Mouse (Mus musculus) hindbrain, postnatal 0 days (tissue): ENCODE measurements at regions not wholly inside any gene's neighbourhood (a gene's known extent, or its start where the extent isn't known, plus 50 kb on each side); places are given as distances from the start of the nearest gene placed in this dataset.

ENCODE experiments used
- ATAC-seq: fragments of 200-750 bp; cut with Nextera tagmentation; 2 replicates; pipeline ENCODE4 v1.8.0; 2017; ENCODE audit warnings: mild to moderate bottlenecking, moderate TSS enrichment, moderate library complexity
- DNase-seq: peaks from one replicate; pipeline ENCODE4 v3.0.0-alpha.2; 2015; ENCODE audit warnings: low spot score
- H3K27ac ChIP-seq: fragments of 300-500 bp; sonication (generic); 2 replicates; pipeline ENCODE4 v1.5.1; 2014; ENCODE audit warnings: mild to moderate bottlenecking
- H3K27me3 ChIP-seq: fragments of 300-500 bp; sonication (generic); 2 replicates; pipeline ENCODE4 v1.6.1; 2014; ENCODE audit warnings: low read length, mixed read lengths; ENCODE audit not compliant: insufficient read depth
- H3K36me3 ChIP-seq: fragments of 300-500 bp; sonication (generic); 2 replicates; pipeline ENCODE4 v1.6.1; 2014; ENCODE audit warnings: low read length, mixed read lengths; ENCODE audit not compliant: insufficient read depth
- H3K4me1 ChIP-seq: fragments of 300-500 bp; sonication (generic); 2 replicates; pipeline ENCODE4 v1.6.1; 2014; ENCODE audit warnings: antibody characterized with exemption, low read length, mixed read lengths; ENCODE audit not compliant: insufficient read depth
- H3K4me2 ChIP-seq: fragments of 300-500 bp; sonication (generic); 2 replicates; pipeline ENCODE4 v1.6.1; 2014; ENCODE audit warnings: low read depth, mild to moderate bottlenecking, low read length, moderate library complexity, mixed read lengths
- H3K4me3 ChIP-seq: fragments of 300-500 bp; sonication (generic); 2 replicates; pipeline ENCODE4 v1.5.1; 2014; ENCODE audit warnings: low read length
- H3K9ac ChIP-seq: fragments of 300-500 bp; sonication (generic); replicated peaks from 2 replicates; pipeline ENCODE4 v1.6.1; 2014; ENCODE audit warnings: mild to moderate bottlenecking, low read length, moderate library complexity, mixed read lengths
- H3K9me3 ChIP-seq: fragments of 300-500 bp; sonication (generic); 2 replicates; pipeline ENCODE4 v1.6.1; 2016; ENCODE audit warnings: low read length, mixed read lengths
- CTCF ChIP-seq: IDR thresholded peaks from 2 replicates; pipeline ENCODE4 v1.5.1; 2016; ENCODE audit warnings: antibody characterized with exemption, control low read depth, low read depth
- WGBS: fragments of 180-500 bp; shearing (Covaris S2); extraction: QIAGEN DNeasy Blood & Tissue Kit; methylation state at CpG from one replicate; pipeline ENCODE4 v1.1.7; 2014; 5-methylcytosine and 5-hydroxymethylcytosine counted together

GRCm38 (mm10) chr5:141076158-141076557 is 75.8 kb upstream of the Card11 start:
- WGBS: 67% methylated on average over 7 of the region's 7 CpGs
- Histone ChIP-seq H3K9ac (no peak overlapping the region), H3K4me2 (no peak overlapping the region), H3K4me3 (no peak overlapping the region), H3K36me3 (no peaks in the 10 kb centered on the region), H3K27me3 (no peaks in the 10 kb centered on the region), H3K9me3 (no peaks in the 10 kb centered on the region), H3K27ac (no peak overlapping the region), H3K4me1 (no peaks in the 10 kb centered on the region)
- ATAC-seq (no peak), DNase-seq (no peak)
- no peak for TF ChIP-seq CTCF

DNA sequence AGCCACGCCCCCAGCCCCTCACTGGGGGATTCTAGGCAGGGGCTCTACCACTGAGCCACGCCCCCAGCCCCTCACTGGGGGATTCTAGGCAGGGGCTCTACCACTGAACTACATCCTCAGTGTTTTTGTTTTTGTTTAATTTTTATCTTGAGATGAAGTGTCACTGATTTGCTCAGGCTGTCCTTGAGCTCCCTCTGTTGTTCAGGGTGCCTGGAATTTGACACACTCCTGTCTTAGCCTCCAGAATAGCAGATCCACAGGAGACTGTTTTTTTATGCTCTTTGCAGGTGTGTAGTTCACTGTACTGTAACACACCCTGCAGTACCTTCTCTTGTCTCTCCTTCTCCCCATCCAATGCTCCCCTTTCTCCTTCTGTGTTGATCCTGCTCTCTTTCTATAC is 76.6 kb upstream of the Card11 start:
- no peak for ATAC-seq
- WGBS: 97% methylated on average over 2 of the region's 2 CpGs
- peak; percentile 10; the same call in 1 of the 2 replicates for TF ChIP-seq CTCF

DNA sequence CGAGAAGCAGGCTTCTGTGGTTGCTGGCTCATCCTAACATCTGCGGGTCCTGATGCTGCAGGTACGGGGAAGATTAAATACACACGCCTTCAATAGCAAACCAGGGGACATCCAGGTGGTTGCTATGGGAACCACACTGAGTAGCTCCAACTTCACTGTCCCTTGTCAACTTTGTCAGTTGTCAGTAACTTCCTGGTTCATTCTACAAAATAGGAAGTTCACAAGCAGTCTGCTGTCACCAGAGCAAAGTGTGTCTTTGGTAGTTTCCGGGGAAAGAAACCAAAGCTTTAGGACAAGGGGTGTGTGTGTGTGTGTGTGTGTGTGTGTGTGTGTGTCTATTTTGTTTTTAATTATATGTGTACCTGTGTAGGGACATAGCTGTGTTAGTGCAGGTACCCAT is 80.5 kb upstream of the Card11 start:
- ATAC-seq (no peak), DNase-seq (no peak)
- 72% methylated on average over 5 of the region's 5 CpGs for WGBS
- no peak overlapping the region for H3K9ac ChIP-seq
- no peak overlapping the region for H3K4me3 ChIP-seq
- no peak for TF ChIP-seq CTCF
- no peak overlapping the region for H3K27ac ChIP-seq
- H3K9me3 ChIP-seq: no peaks in the 10 kb centered on the region
- no peak overlapping the region for H3K4me2 ChIP-seq
- H3K36me3 ChIP-seq: no peaks in the 10 kb centered on the region
- H3K27me3 ChIP-seq: no peaks in the 10 kb centered on the region
- no peaks in the 10 kb centered on the region for H3K4me1 ChIP-seq

More for the DNA sequence above, 76.6 kb upstream of the Card11 start:
- H3K9ac ChIP-seq: no peak overlapping the region
- no peaks in the 10 kb centered on the region for H3K4me1 ChIP-seq
- H3K27ac ChIP-seq: no peak overlapping the region
- no peak for DNase-seq
- no peaks in the 10 kb centered on the region for H3K36me3 ChIP-seq
- no peak overlapping the region for H3K4me2 ChIP-seq
- no peaks in the 10 kb centered on the region for H3K27me3 ChIP-seq
- no peaks in the 10 kb centered on the region for H3K9me3 ChIP-seq
- no peak overlapping the region for H3K4me3 ChIP-seq

GRCm38 (mm10) chr5:141084056-141084730 is 83.8 kb upstream of the Card11 start:
- Histone ChIP-seq H3K4me1 (no peaks in the 10 kb centered on the region), H3K4me3 (no peak overlapping the region), H3K4me2 (no peak overlapping the region), H3K9me3 (no peaks in the 10 kb centered on the region), H3K36me3 (no peaks in the 10 kb centered on the region), H3K9ac (no peak overlapping the region), H3K27me3 (no peaks in the 10 kb centered on the region), H3K27ac (no peak overlapping the region)
- DNase-seq: no peak
- no peak for ATAC-seq
- no peak for TF ChIP-seq CTCF
- 62% methylated on average over 14 of the region's 14 CpGs for WGBS

DNA sequence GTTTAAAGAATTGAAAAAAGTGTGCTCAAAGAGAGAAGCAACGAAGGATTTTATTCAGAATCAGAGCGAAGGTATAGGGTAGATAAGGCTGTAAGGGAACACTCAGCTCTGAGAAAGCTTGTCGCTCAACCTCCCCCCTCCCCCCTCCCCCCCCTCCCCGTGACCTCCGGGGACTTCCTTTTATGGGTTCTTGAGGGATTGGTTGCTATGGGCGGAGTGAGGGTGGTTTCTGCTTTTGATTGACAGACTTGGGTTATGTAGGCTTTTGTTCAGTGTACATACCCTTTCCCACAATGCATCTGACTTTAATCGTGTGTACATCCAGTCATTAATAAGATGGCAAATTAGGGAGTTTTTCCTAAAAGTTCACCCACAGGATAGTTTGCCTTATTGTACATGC is 84.4 kb upstream of the Card11 start:
- no peaks in the 10 kb centered on the region for H3K4me1 ChIP-seq
- H3K27ac ChIP-seq: no peak overlapping the region
- WGBS: 33% methylated on average over 7 of the region's 7 CpGs
- no peak overlapping the region for H3K4me2 ChIP-seq
- no peak for DNase-seq
- H3K27me3 ChIP-seq: no peaks in the 10 kb centered on the region
- no peak for TF ChIP-seq CTCF
- ATAC-seq: no peak
- H3K4me3 ChIP-seq: no peak overlapping the region
- no peaks in the 10 kb centered on the region for H3K9me3 ChIP-seq
- H3K36me3 ChIP-seq: no peaks in the 10 kb centered on the region
- no peak overlapping the region for H3K9ac ChIP-seq

GRCm38 (mm10) chr5:141091676-141092075 is 91.3 kb upstream of the Card11 start:
- no peak for DNase-seq
- Histone ChIP-seq H3K9me3 (no peaks in the 10 kb centered on the region), H3K4me1 (no peaks in the 10 kb centered on the region), H3K27ac (no peak overlapping the region), H3K36me3 (no peaks in the 10 kb centered on the region), H3K9ac (no peak overlapping the region), H3K4me3 (no peak overlapping the region), H3K27me3 (no peaks in the 10 kb centered on the region), H3K4me2 (no peak overlapping the region)
- ATAC-seq: no peak
- WGBS: 19% methylated on average over 14 of the region's 14 CpGs
- TF ChIP-seq CTCF: no peak

DNA sequence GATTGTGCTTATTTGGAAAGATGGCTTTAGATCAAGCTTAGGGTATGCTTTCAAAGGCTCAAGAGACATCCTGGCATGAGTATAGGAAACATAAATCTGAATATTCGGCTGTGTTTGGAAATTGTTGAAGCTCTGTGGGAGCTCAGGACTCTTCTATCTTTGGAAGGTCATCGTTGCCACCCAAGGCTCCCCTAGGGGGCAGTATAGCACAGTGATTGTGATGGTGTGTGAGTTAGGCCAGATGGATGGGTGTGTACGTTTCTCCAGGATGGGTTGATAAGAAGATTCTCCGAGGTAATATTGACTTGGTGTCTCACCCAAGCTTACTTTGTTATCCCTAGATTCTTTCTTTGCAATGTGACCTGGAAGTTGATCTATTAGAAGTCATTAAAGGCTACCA is 93.3 kb upstream of the Card11 start:
- TF ChIP-seq CTCF: peak; percentile 64
- H3K27me3 ChIP-seq: no peaks in the 10 kb centered on the region
- H3K36me3 ChIP-seq: no peaks in the 10 kb centered on the region
- H3K4me2 ChIP-seq: no peak overlapping the region
- DNase-seq: peak; percentile 62
- no peak overlapping the region for H3K27ac ChIP-seq
- H3K9ac ChIP-seq: no peak overlapping the region
- H3K9me3 ChIP-seq: no peaks in the 10 kb centered on the region
- H3K4me3 ChIP-seq: no peak overlapping the region
- ATAC-seq: no peak
- no peaks in the 10 kb centered on the region for H3K4me1 ChIP-seq
- 64% methylated on average over 4 of the region's 4 CpGs for WGBS
